Mouse (Mus musculus): ENCODE measurements around the gene Nr1d1. TPM values are rescaled to one million over a fixed set of nuclear protein-coding genes. Genes with fewer than 3 reads are reported as not detected.

Nr1d1 gene
- polyA plus RNA-seq, 1 experiment from 2014 or later: 2.5 TPM

DNA sequence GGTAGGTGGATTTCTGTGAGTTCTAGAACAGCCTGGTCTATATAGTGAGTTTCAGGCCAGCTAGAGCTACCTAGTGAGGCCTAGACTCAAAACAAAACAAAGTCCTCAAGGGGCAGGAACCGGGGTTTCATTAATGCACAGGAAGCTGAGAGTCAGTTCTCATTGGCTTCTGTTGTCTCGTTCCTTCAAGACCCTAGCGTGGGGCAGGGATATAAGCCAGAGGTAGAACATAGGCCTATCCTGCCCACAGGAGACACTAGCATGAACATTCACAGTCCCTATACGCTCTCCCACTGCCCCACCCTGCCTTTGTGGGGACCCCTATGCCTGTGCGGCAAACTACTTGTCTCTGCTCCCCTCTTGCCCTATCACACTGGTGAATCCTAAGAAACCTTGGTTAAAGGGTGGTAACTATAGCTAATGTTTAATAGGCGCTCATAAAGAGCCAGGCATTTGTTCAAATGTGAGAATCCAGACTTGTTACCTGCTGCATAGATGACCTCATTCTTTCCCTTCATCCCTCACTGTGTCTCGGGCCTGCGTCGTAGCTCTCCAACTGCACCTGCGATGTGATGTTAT is 22.5 kb downstream of the Nr1d1 start:
- no peak for ATAC-seq (replicated peaks; ENCODE audit: low FRiP score, low TSS enrichment, low read depth)
- no peak overlapping the region for H3K4me3 ChIP-seq (ENCODE audit: low read depth, low read length)
- DNase-seq (ENCODE audit: low spot score): no peak
- WGBS: 74% methylated on average over 10 of the region's 10 CpGs
- H3K4me1 ChIP-seq (replicated peaks; ENCODE audit: control insufficient read depth, insufficient read depth, low read length): peaks cover 77% of the 10 kb centered on the region
- no peak overlapping the region for H3K9ac ChIP-seq (ENCODE audit: low read length)
- H3K27me3 ChIP-seq (replicated peaks; ENCODE audit: control insufficient read depth, insufficient read depth, low read length): no peaks in the 10 kb centered on the region
- H3K36me3 ChIP-seq (ENCODE audit: control insufficient read depth, insufficient read depth, low read length): peaks cover 34% of the 10 kb centered on the region
- peak overlapping the region; percentile 73 for H3K27ac ChIP-seq (ENCODE audit: low read depth)
- 0 out of 2 replicates have a peak overlapping the region, but pooled peaks have one; percentile 1 for H3K4me2 ChIP-seq (ENCODE audit: low read length)
- H3K9me3 ChIP-seq (ENCODE audit: control insufficient read depth, low read length): no peaks in the 10 kb centered on the region

DNA sequence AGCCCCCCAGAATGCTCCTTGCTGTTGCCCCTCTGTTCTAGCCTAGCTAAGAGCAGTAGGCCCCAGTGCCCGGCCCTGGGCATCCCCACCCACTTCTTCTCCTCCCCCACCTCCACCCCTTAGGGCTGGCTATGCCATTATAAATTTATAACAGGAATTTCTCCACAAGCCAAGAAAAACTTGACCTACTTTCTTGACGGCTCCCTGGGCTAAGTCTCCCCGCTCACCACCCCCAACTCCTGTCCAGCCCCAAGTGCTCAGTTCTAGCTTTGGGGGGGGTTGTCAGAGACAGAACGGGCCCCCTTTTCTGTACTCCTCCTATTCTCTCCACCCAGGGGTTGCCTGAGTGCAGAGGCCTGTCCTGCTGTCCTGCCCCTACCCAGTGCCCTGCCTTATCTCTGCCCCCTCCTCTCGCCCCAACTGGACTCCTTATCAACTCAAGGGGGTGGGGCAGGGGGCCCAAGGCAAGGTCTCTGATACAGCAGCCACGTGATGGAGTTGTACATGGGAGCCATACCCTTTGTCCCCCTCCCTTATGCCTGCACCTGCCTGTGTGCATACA is 23.8 kb downstream of the Nr1d1 start:
- no peak for DNase-seq (ENCODE audit: low spot score)
- H3K9ac ChIP-seq (ENCODE audit: low read length): 0 out of 2 replicates have a peak overlapping the region, but pooled peaks have one; percentile 22
- H3K27ac ChIP-seq (ENCODE audit: low read depth): peak overlapping the region; percentile 73
- 28% methylated on average over 6 of the region's 6 CpGs for WGBS
- H3K4me1 ChIP-seq (replicated peaks; ENCODE audit: control insufficient read depth, insufficient read depth, low read length): peaks cover 86% of the 10 kb centered on the region
- H3K27me3 ChIP-seq (replicated peaks; ENCODE audit: control insufficient read depth, insufficient read depth, low read length): no peaks in the 10 kb centered on the region
- no peaks in the 10 kb centered on the region for H3K9me3 ChIP-seq (ENCODE audit: control insufficient read depth, low read length)
- peak; percentile 50 for ATAC-seq (replicated peaks; ENCODE audit: low FRiP score, low TSS enrichment, low read depth)
- peak overlapping the region; percentile 39 for H3K4me2 ChIP-seq (ENCODE audit: low read length)
- 0 out of 2 replicates have a peak overlapping the region, but pooled peaks have one; percentile 1 for H3K4me3 ChIP-seq (ENCODE audit: low read depth, low read length)
- H3K36me3 ChIP-seq (ENCODE audit: control insufficient read depth, insufficient read depth, low read length): peaks cover 21% of the 10 kb centered on the region

DNA sequence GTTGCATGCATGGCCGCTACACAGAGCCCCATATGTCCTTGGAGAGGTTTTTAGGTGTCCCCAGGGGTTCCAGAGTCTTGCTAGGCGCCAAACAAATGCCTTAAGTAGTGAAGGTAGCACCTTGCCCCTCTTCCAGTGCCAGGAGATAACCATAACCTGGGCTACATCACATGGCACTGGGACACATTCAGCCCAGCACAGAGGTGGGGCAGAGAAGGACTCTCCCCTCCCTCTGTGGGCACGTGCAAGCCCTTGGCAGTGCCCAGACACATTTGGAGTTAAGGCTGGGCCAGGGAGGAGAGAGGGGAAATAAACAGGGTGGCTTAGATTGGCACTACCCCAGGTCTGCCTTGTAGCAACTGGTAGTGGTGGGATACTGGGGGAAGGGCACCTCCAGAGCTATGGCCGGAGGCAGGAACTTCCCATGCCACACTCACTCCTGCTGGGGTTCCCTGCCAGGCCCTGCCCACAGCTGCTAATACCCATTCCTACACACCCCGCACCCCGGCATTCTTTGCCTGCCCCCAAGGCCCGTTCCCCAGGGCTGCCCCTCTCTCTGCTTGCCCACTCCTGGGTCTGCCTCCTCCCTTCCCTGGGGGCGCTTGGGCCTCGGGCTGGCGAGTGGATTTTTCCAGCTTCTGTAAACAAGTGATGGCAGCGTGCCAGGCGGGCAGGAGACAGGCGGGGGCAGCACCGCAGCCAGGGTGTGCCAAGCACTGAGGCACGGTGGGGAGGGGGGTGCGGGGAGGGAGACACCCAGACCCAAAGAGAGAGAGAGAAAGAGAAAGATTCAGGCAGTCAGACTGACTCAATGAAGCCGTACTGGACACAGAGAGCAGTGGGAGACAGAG is 24.6 kb downstream of the Nr1d1 start:
- WGBS: 28% methylated on average over 17 of the region's 17 CpGs
- Histone ChIP-seq H3K4me1 (replicated peaks; ENCODE audit: control insufficient read depth, insufficient read depth, low read length) (peaks cover 89% of the 10 kb centered on the region), H3K9me3 (ENCODE audit: control insufficient read depth, low read length) (no peaks in the 10 kb centered on the region), H3K27me3 (replicated peaks; ENCODE audit: control insufficient read depth, insufficient read depth, low read length) (no peaks in the 10 kb centered on the region), H3K36me3 (ENCODE audit: control insufficient read depth, insufficient read depth, low read length) (peaks cover 14% of the 10 kb centered on the region), H3K27ac (ENCODE audit: low read depth) (peak overlapping the region; percentile 73), H3K4me2 (ENCODE audit: low read length) (peak overlapping the region; percentile 39), H3K9ac (ENCODE audit: low read length) (0 out of 2 replicates have a peak overlapping the region, but pooled peaks have one; percentile 22), H3K4me3 (ENCODE audit: low read depth, low read length) (no peak overlapping the region)
- DNase-seq (ENCODE audit: low spot score): no peak
- no peak for ATAC-seq (replicated peaks; ENCODE audit: low FRiP score, low TSS enrichment, low read depth)

DNA sequence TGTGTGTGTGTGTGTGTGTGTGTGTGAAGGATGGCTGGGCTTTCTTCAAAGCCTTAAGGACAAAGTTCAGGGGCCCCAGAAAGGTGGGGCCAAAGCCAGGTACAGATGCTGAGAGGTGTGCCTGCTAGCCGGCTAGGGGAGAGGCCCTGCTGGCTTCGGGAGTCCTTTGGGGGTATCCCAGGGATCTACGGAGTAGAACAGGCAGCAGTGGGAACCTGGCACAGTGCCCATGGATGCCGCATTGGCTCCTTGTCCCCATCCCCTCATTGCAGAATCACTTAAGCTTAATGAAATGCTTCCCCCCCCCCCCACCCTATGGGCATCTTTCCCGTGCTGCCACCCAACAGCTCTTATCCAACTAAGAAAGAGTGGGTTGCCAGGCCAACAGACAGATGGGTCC is 25.4 kb downstream of the Nr1d1 start:
- Histone ChIP-seq H3K4me2 (ENCODE audit: low read length) (peak overlapping the region; percentile 39), H3K27ac (ENCODE audit: low read depth) (peak overlapping the region; percentile 73), H3K4me1 (replicated peaks; ENCODE audit: control insufficient read depth, insufficient read depth, low read length) (peaks cover 94% of the 10 kb centered on the region), H3K27me3 (replicated peaks; ENCODE audit: control insufficient read depth, insufficient read depth, low read length) (no peaks in the 10 kb centered on the region), H3K9ac (ENCODE audit: low read length) (0 out of 2 replicates have a peak overlapping the region, but pooled peaks have one; percentile 16), H3K36me3 (ENCODE audit: control insufficient read depth, insufficient read depth, low read length) (peaks cover 9% of the 10 kb centered on the region), H3K4me3 (ENCODE audit: low read depth, low read length) (no peak overlapping the region), H3K9me3 (ENCODE audit: control insufficient read depth, low read length) (no peaks in the 10 kb centered on the region)
- no peak for DNase-seq (ENCODE audit: low spot score)
- no peak for ATAC-seq (replicated peaks; ENCODE audit: low FRiP score, low TSS enrichment, low read depth)
- 20% methylated on average over 5 of the region's 5 CpGs for WGBS

DNA sequence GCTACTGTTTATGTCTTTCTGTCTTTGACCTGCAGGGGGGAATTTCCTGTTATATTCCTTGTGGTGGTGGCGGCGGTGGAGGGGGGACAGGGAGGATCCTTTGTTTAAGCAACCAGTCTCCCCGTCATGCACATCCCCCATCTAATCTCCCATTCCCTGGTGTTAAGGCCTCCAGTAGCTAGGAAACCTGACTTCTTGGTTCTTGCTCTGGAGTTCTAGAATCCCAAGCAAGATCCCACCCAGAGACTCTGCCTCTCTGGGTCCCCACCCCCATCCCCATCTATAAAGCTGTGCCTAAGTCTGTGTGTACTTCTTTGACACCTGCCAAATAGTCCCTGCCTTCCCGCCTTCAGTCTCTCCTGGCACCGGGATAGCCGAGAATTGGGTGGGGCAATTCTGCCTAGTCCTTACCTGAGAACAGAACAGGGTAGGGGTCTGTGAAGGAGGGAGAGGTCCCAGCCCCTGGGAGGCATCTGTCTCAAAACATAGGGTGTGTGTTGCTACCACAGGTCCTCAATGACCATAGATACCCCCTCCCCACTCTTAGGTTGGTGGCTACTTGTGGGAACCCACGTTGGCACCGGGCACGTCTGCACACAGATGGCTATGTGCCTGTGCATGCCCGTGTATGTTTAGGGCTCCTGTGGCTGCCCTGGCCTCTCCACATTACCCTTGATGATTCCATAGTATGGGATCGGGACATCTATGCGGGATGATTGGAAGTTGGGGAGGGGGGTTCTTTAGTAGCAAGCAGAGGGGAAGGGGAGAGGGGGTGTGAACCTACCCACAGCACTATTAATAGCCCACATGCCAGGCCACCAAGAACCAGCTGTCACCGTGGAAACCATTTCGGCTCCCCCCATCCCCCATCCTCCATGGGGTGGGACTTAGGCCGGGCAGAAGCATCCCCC is 26.4 kb downstream of the Nr1d1 start:
- 22% methylated on average over 15 of the region's 15 CpGs for WGBS
- Histone ChIP-seq H3K36me3 (ENCODE audit: control insufficient read depth, insufficient read depth, low read length) (peaks cover 4% of the 10 kb centered on the region), H3K27me3 (replicated peaks; ENCODE audit: control insufficient read depth, insufficient read depth, low read length) (no peaks in the 10 kb centered on the region), H3K9ac (ENCODE audit: low read length) (peak overlapping the region; percentile 16), H3K4me2 (ENCODE audit: low read length) (peak overlapping the region; percentile 39), H3K9me3 (ENCODE audit: control insufficient read depth, low read length) (no peaks in the 10 kb centered on the region), H3K4me3 (ENCODE audit: low read depth, low read length) (peak overlapping the region; percentile 16; the same call in 1 of the 2 replicates), H3K4me1 (replicated peaks; ENCODE audit: control insufficient read depth, insufficient read depth, low read length) (peaks cover 96% of the 10 kb centered on the region), H3K27ac (ENCODE audit: low read depth) (peak overlapping the region; percentile 73)
- ATAC-seq (replicated peaks; ENCODE audit: low FRiP score, low TSS enrichment, low read depth) (no peak), DNase-seq (ENCODE audit: low spot score) (no peak)

DNA sequence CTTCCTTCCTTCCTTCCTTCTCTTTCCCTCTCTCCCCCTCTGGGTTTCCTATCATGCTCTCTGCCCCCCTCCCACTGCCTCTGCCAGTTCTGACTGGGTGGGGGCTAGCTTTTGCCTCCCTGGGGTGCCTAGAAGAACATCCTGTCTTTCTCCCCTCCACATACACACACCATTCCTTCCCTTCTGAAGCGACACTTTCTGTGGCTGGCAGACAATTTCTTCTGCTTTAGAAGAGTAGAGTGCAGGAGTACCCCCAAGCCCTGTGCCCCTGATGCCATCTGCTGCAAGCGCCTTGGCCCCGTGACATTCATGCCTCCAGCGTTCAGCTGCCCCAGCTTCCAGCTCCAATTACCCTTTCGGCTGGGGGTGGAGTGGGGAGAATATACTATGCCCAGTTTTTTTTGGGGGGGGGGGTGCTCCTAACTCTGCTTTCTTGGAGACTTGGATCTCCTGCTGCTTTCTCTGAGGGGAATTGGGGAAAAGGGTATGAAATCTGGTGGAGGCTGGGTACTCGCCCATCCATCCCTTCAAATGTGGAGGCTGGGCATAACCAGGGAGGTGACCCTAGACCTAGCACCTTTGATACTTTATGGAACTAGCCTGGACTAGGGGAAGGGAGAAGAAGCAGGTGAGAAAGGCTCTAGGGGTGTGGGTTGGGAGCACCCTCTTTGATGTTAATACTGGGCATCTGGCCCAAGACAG is 27.2 kb downstream of the Nr1d1 start:
- ATAC-seq (replicated peaks; ENCODE audit: low FRiP score, low TSS enrichment, low read depth) (no peak), DNase-seq (ENCODE audit: low spot score) (no peak)
- H3K27me3 ChIP-seq (replicated peaks; ENCODE audit: control insufficient read depth, insufficient read depth, low read length): no peaks in the 10 kb centered on the region
- peak overlapping the region; percentile 39 for H3K4me2 ChIP-seq (ENCODE audit: low read length)
- H3K36me3 ChIP-seq (ENCODE audit: control insufficient read depth, insufficient read depth, low read length): no peaks in the 10 kb centered on the region; the same call in 1 of the 2 replicates
- peaks cover 97% of the 10 kb centered on the region for H3K4me1 ChIP-seq (replicated peaks; ENCODE audit: control insufficient read depth, insufficient read depth, low read length)
- H3K4me3 ChIP-seq (ENCODE audit: low read depth, low read length): peak overlapping the region; percentile 16
- 0 out of 2 replicates have a peak overlapping the region, but pooled peaks have one; percentile 23 for H3K9ac ChIP-seq (ENCODE audit: low read length)
- no peaks in the 10 kb centered on the region for H3K9me3 ChIP-seq (ENCODE audit: control insufficient read depth, low read length)
- 26% methylated on average over 6 of the region's 6 CpGs for WGBS
- peak overlapping the region; percentile 73 for H3K27ac ChIP-seq (ENCODE audit: low read depth)

DNA sequence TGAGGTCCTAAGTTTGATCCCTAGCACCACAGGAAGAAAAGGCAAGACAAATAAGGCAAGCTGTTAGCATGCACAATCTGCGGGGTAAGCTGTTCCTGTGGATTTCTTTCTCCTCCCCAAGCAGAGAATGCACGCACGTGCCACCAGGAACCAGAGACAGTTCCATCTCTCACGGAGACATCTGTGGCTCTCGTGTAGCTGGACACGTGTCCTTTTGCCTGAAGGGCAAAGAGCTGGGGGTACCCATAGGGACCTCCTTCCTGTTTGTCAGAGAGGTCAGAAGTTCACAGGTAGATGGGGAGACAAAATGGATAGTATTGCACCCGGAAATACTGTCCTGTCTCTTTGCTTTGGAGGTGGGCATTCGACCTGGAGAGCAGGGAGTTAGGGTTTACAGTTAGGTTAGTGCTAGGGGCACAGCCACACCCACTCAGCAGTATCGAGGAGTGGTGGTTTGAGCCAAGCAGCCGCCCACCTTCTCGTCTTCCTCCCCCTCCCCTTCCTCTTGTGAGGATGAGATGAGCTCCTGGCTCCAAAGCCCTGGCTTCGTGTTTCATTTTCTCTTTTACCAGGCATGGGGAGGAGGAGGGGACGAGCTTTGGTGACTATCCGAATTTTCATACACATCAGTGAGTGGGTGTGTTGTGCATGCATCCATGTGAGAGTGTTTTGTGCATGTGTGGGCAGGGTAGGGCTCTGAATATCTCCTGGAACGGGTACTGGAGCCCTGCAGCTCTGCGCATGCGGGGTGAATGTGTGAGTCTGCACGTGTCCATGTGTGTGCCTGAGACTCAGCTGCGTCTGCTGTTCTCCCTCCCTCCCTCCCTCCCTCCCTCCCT is 28.1 kb downstream of the Nr1d1 start:
- ATAC-seq (replicated peaks; ENCODE audit: low FRiP score, low TSS enrichment, low read depth): peak; percentile 52; the same call in 1 of the 2 replicates
- Histone ChIP-seq H3K4me2 (ENCODE audit: low read length) (peak overlapping the region; percentile 41), H3K9me3 (ENCODE audit: control insufficient read depth, low read length) (no peaks in the 10 kb centered on the region), H3K4me3 (ENCODE audit: low read depth, low read length) (peak overlapping the region; percentile 12), H3K36me3 (ENCODE audit: control insufficient read depth, insufficient read depth, low read length) (no peaks in the 10 kb centered on the region; the same call in 1 of the 2 replicates), H3K9ac (ENCODE audit: low read length) (no peak overlapping the region), H3K4me1 (replicated peaks; ENCODE audit: control insufficient read depth, insufficient read depth, low read length) (peaks cover 91% of the 10 kb centered on the region), H3K27ac (ENCODE audit: low read depth) (peak overlapping the region; percentile 73), H3K27me3 (replicated peaks; ENCODE audit: control insufficient read depth, insufficient read depth, low read length) (no peaks in the 10 kb centered on the region)
- peak; percentile 80 for DNase-seq (ENCODE audit: low spot score)
- WGBS: 4% methylated on average over 19 of the region's 19 CpGs
